Mouse (Mus musculus) NIH3T3 (cell line): ENCODE data around the gene Asb9.

Source experiments
- DNase-seq: peaks from one replicate; pipeline ENCODE4 v3.0.0-alpha.2; 2012; ENCODE audit warnings: low read depth

Asb9 gene

DNA sequence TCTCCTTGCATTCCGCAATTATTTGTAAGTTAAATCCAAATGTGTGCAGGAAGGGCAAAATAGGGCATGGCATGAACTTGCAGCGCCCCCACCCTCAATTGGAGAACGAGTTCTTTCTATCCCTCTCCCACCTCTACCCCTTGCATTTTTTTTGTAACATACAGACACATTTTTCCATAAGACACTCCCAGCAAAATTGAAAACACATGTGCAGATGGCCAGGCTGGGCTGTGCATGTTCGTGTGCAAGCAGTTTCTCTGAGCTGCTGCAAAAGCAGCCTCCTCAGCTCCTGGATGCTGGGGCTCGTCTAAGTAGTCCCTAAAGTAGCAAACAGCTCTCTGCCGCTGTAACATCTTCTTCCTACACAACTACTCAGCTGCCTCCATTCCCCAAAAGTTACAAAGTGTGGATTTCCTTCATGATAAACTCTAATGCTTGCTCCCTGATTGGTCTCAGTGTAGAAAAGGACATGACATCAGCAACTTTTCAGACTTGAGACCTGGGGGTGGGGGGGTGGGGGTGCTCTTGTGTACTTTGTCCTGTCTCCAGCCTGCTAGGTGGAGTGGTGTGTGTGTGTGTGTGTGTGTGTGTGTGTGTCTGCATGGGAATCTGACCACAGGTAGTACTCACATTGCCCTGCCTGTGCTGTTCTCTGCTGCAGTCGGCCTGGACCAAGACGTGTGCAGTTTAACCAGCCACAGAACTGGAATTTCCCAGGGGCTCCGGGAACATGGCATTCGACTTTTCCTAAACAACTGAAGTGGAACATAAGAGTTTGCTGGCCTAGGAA lies at the start of gene Asb9:
Gene Asb9, plus strand, starts transcription at position 619 of the 790 bp plus-strand sequence.
- DNase-seq: peak; percentile 43

GRCm38 (mm10) chrX:164459205-164459878 lies 46.8 kb upstream of the Asb9 start:
- no peak for DNase-seq

- no peak for DNase-seq
Measured at GRCm38 (mm10) chrX:164502258-164502657, 3.9 kb upstream of the Asb9 start.

DNA sequence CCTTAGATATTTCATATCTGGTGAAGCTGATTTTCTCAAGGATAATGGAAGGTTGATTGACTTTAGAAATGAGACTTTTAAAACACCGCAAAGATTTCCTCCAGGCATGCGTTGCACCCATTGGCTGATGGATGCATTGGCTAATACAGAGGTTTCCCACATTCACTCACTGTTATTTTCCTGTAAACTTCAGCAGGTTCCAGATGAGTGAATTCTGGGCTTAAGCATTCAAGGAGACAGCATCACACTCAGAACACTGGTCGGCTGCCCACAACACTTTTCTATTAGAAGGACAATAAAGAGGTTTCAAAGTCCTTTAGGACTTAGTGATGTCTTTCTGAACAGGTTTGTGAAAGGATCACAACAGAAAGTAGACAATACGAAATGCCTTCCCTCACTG lies 941 bp downstream of the Asb9 start:
- no peak for DNase-seq

- DNase-seq: peak; percentile 5
Measured at GRCm38 (mm10) chrX:164508728-164509127, 2.6 kb downstream of the Asb9 start.

GRCm38 (mm10) chrX:164522138-164522537 lies 16.0 kb downstream of the Asb9 start:
- DNase-seq: no peak

DNA sequence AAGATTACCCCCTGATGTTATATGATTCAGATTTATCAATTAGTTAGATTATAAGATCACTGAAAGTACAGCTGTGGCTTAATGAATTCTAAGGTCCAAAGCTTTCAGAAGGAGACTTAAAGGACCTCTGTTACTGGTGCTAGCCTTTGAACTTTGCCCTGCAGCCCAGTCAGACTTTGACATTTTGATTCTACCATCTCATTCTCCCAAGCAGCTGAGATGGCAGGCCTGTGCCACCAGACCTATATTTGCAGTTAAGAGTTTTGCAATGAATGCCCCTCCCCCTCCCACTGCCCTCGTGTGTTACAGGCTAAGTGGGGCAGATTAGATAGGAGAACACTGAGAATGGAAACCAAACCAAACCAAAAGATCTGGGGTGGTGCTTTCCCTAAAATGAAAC lies 20.4 kb downstream of the Asb9 start:
- DNase-seq: no peak

- peak; percentile 72 for DNase-seq
Measured at GRCm38 (mm10) chrX:164541436-164542317, 35.5 kb downstream of the Asb9 start.

DNA sequence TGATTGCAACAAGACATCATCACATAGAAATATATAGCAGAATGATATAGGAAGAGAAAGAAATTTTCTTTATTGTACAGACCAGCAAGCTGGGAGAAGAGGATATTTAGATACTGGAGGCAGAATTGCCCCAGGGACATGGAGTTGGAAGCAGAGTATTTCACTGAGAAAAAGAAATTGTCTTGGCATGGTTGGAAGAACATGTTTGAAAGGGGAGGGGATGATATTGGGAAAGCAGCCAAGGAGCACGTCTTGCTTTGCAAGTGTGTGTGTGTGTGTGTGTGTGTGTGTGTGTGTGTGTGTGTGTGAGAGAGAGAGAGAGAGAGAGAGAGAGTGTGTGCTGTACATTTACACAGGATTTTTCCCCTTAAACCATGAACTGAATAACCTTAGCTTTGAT lies 64.1 kb downstream of the Asb9 start:
- DNase-seq: no peak

GRCm38 (mm10) chrX:164576967-164577366 lies 70.8 kb downstream of the Asb9 start:
- no peak for DNase-seq
